Mouse (Mus musculus) bone marrow macrophage, adult 2 months (primary cell): ENCODE data around the gene Nav2.

Source experiments
- CTCF ChIP-seq: IDR thresholded peaks from 2 replicates; pipeline ENCODE4 v1.5.1; 2012; ENCODE audit warnings: low read depth, mild to moderate bottlenecking, low read length, moderate library complexity
- POLR2A ChIP-seq: IDR thresholded peaks from 2 replicates; pipeline ENCODE4 v1.6.1; 2012; ENCODE audit warnings: mild to moderate bottlenecking, low read depth, low read length, borderline replicate concordance

- no peak for TF ChIP-seq POLR2A
- no peak for TF ChIP-seq CTCF
Measured at GRCm38 (mm10) chr7:48998097-48998496, 89.6 kb downstream of the Nav2 start.
